Mouse (Mus musculus): Measurements from ENCODE around the gene Tshb. TPM values are rescaled to one million over a fixed set of nuclear protein-coding genes. Genes with fewer than 3 reads are reported as not detected.
A peak's percentile ranks its signal among the peaks of the same experiment; 100 is the strongest.

Gene Tshb
- polyA plus RNA-seq (2015; fragmentation: Nextera tagmentation; extraction: Ambion mirVana): 0.07 TPM in 1 of 2 replicates, not detected in the other

DNA sequence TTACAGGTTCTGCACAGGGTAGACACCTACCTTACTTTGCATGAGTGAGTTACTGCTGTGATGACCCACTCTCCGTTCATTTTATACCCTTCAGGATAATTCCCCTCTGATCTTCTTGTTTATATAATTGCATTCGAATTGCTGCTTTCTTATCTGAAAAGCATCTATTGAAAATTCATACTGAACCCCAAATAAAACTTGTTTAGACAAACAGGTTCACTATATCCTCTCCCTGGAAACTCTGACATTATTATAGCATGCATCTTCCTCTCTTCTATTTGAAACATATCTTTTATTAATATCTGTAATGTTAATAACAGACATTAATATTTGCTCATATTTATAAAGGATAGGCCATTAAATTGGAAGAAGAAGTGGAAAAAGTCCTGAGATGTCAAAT is at the start of gene Tshb:
Tshb (minus strand) TSS at position 101 of the 400 bp plus-strand sequence.
- Histone ChIP-seq H3K4me2 (no peak within 1 kb of the TSS), H3K9ac (no peak within 1 kb of the TSS)
- no peak for ATAC-seq (ENCODE audit: insufficient number of reproducible peaks, insufficient read depth, low FRiP score, low TSS enrichment, low read depth)

DNA sequence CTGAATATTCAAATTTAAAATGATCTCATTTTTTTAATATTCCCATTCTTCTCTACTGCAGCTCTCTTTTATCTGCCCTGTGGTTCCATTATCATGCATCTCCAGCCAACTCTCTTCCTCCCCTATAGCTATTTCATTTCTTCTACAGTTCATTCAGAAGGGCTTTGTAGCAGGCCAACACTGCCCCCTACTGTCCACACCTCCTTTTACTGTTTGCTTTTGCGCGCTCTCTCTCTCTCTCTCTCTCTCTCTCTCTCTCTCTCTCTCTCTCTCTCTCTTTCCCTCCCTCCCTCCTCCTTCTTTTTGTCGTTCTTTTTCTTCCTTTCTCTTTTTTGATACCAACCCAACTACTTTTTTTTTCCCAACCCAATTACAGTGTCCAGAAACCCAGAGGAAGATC is 21.4 kb upstream of the Tshb start:
- H3K4me3 ChIP-seq: no peak overlapping the region
- no peaks in the 10 kb centered on the region for H3K36me3 ChIP-seq
- no peaks in the 10 kb centered on the region for H3K27me3 ChIP-seq
- no peaks in the 10 kb centered on the region for H3K4me1 ChIP-seq
- H3K27ac ChIP-seq: no peak overlapping the region
- 3% methylated on average over 3 of the region's 3 CpGs for WGBS
- no peaks in the 10 kb centered on the region for H3K9me3 ChIP-seq
- H3K4me2 ChIP-seq: no peak overlapping the region
- no peak overlapping the region for H3K9ac ChIP-seq
- ATAC-seq (ENCODE audit: insufficient number of reproducible peaks, insufficient read depth, low FRiP score, low TSS enrichment, low read depth): no peak

More for the DNA sequence above, at the start of gene Tshb:
- Histone ChIP-seq H3K27ac (no peak within 1 kb of the TSS), H3K36me3 (no peaks in the 10 kb centered on the region), H3K4me1 (no peaks in the 10 kb centered on the region), H3K27me3 (no peaks in the 10 kb centered on the region), H3K9me3 (no peaks in the 10 kb centered on the region), H3K4me3 (no peak within 1 kb of the TSS)
- 73% methylated on average over 2 of the region's 2 CpGs for WGBS

GRCm38 (mm10) chr3:102787369-102787768 is 4.9 kb upstream of the Tshb start:
- no peak for ATAC-seq (ENCODE audit: insufficient number of reproducible peaks, insufficient read depth, low FRiP score, low TSS enrichment, low read depth)
- Histone ChIP-seq H3K4me3 (no peak overlapping the region), H3K9ac (no peak overlapping the region), H3K9me3 (no peaks in the 10 kb centered on the region), H3K4me1 (no peaks in the 10 kb centered on the region), H3K36me3 (no peaks in the 10 kb centered on the region), H3K27ac (no peak overlapping the region), H3K27me3 (no peaks in the 10 kb centered on the region), H3K4me2 (no peak overlapping the region)
- 38% methylated on average over 4 of the region's 4 CpGs for WGBS

- Histone ChIP-seq H3K9ac (no peak overlapping the region), H3K4me1 (0 out of 2 replicates have a peak, but pooled peaks cover 2% of the 10 kb centered on the region), H3K4me3 (no peak overlapping the region), H3K27me3 (no peaks in the 10 kb centered on the region), H3K36me3 (no peaks in the 10 kb centered on the region), H3K4me2 (no peak overlapping the region), H3K27ac (no peak overlapping the region), H3K9me3 (no peaks in the 10 kb centered on the region)
- 85% methylated on average over 4 of the region's 4 CpGs for WGBS
- ATAC-seq (ENCODE audit: insufficient number of reproducible peaks, insufficient read depth, low FRiP score, low TSS enrichment, low read depth): no peak
These were observed 9.5 kb downstream of the Tshb start for GRCm38 (mm10) chr3:102773018-102773417.

GRCm38 (mm10) chr3:102764850-102765249 is 17.7 kb downstream of the Tshb start:
- H3K36me3 ChIP-seq: peaks cover 30% of the 10 kb centered on the region
- peaks cover 13% of the 10 kb centered on the region for H3K4me1 ChIP-seq
- ATAC-seq (ENCODE audit: insufficient number of reproducible peaks, insufficient read depth, low FRiP score, low TSS enrichment, low read depth): no peak
- no peak overlapping the region for H3K4me3 ChIP-seq
- H3K27ac ChIP-seq: no peak overlapping the region
- no peak overlapping the region for H3K9ac ChIP-seq
- 69% methylated on average over 7 of the region's 7 CpGs for WGBS
- no peak overlapping the region for H3K4me2 ChIP-seq
- no peaks in the 10 kb centered on the region for H3K9me3 ChIP-seq
- H3K27me3 ChIP-seq: no peaks in the 10 kb centered on the region

DNA sequence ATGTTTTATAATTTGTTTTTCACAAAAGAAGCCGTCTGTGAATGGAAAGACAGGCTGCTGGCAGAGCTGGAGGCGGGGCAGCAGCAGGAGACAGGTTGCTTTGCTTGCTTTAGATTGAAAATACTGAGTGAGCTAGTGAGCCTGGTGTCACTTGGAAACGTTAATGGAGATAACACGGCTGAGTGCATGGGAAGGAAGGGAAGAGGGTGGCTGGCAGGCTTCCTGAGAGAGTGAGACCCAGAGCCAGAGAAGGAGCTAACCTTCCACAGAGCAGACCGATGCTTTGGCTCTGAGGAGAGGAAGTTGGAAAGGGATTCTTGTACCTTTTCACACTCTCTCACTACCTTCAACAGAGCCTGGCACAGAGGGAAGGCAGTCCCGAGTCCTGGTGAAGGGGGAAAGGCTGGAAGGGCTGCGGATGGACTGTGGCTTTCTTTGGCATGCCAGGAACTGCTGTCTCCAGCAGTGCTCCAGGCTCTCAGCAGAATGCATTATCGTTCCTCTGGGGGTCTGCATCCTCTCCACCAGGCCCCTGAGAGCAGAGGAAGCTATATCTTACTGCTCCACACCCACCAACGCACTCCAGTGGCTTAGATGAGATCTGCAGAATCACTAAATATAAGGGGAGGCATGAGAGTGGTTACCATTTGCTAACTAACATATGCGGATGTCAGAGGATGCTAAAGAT is 18.7 kb downstream of the Tshb start:
- H3K27ac ChIP-seq: peak overlapping the region; percentile 39; the same call in 1 of the 2 replicates
- WGBS: 39% methylated on average over 10 of the region's 10 CpGs
- H3K9ac ChIP-seq: peak overlapping the region; percentile 46; the same call in 1 of the 2 replicates

GRCm38 (mm10) chr3:102762388-102762787 is 20.1 kb downstream of the Tshb start:
- no peaks in the 10 kb centered on the region for H3K27me3 ChIP-seq
- H3K4me2 ChIP-seq: no peak overlapping the region

More for the DNA sequence above, 18.7 kb downstream of the Tshb start:
- H3K4me1 ChIP-seq: peaks cover 11% of the 10 kb centered on the region
- no peaks in the 10 kb centered on the region for H3K27me3 ChIP-seq
- H3K4me3 ChIP-seq: no peak overlapping the region
- H3K36me3 ChIP-seq: peaks cover 34% of the 10 kb centered on the region
- no peaks in the 10 kb centered on the region for H3K9me3 ChIP-seq
- ATAC-seq (ENCODE audit: insufficient number of reproducible peaks, insufficient read depth, low FRiP score, low TSS enrichment, low read depth): no peak
- 0 out of 2 replicates have a peak overlapping the region, but pooled peaks have one; percentile 9 for H3K4me2 ChIP-seq

DNA sequence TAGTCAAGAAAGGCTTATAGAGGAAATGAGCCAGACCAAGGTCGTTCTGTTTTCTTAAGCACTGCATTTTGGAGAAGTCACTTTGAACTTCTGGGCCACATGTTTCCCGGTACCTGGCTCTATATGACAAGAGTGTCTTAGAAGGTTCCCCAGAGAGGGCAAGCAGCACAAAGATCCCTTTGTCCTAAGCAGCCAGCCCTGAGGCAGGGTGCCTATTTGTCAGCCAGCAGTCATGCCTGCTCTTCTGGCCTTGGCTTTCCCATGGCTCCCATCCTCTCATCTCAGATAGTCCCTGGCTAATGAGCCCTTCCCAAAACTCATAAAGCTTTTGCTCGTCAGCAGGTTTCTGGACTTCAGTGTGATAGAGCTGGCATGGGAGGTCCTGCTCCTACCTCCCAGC is 22.3 kb downstream of the Tshb start:
- Histone ChIP-seq H3K27me3 (no peaks in the 10 kb centered on the region), H3K27ac (no peak overlapping the region), H3K9ac (no peak overlapping the region), H3K4me1 (peaks cover 13% of the 10 kb centered on the region), H3K4me3 (no peak overlapping the region), H3K4me2 (no peak overlapping the region), H3K9me3 (no peaks in the 10 kb centered on the region), H3K36me3 (peaks cover 15% of the 10 kb centered on the region)
- 64% methylated on average over 3 of the region's 3 CpGs for WGBS
- no peak for ATAC-seq (ENCODE audit: insufficient number of reproducible peaks, insufficient read depth, low FRiP score, low TSS enrichment, low read depth)

More at GRCm38 (mm10) chr3:102762388-102762787, 20.1 kb downstream of the Tshb start:
- ATAC-seq (ENCODE audit: insufficient number of reproducible peaks, insufficient read depth, low FRiP score, low TSS enrichment, low read depth): no peak
- no peak overlapping the region for H3K27ac ChIP-seq
- no peak overlapping the region for H3K9ac ChIP-seq
- no peaks in the 10 kb centered on the region for H3K9me3 ChIP-seq
- 53% methylated on average over 3 of the region's 3 CpGs for WGBS
- no peak overlapping the region for H3K4me3 ChIP-seq
- peaks cover 29% of the 10 kb centered on the region for H3K36me3 ChIP-seq
- H3K4me1 ChIP-seq: peaks cover 11% of the 10 kb centered on the region

DNA sequence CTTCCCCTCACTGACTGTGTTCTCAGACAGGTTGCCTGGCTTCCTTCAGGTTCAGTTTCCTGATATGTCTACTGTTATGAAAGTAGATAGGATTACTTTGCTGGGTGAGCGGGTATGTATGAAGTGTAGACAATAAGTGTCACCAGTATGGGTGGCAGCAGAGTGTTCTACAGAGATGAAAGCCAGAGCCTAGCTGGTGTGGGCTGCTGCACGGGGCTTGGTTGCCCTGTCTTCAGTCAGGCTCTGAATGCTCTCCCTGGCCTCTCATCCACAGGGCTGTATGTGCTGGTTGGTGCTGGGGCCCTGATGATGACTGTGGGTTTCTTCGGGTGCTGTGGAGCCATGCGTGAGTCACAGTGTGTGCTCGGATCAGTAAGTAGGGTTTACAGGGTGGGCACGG is 25.5 kb downstream of the Tshb start:
- WGBS: 80% methylated on average over 6 of the region's 6 CpGs
- peaks cover 2% of the 10 kb centered on the region for H3K4me1 ChIP-seq
- no peak overlapping the region for H3K27ac ChIP-seq
- no peak overlapping the region for H3K4me3 ChIP-seq
- ATAC-seq (ENCODE audit: insufficient number of reproducible peaks, insufficient read depth, low FRiP score, low TSS enrichment, low read depth): no peak
- H3K36me3 ChIP-seq: peaks cover 20% of the 10 kb centered on the region
- no peaks in the 10 kb centered on the region for H3K9me3 ChIP-seq
- no peaks in the 10 kb centered on the region for H3K27me3 ChIP-seq
- no peak overlapping the region for H3K4me2 ChIP-seq
- no peak overlapping the region for H3K9ac ChIP-seq

- Histone ChIP-seq H3K9me3 (no peaks in the 10 kb centered on the region), H3K4me2 (no peak overlapping the region), H3K36me3 (peaks cover 19% of the 10 kb centered on the region), H3K9ac (no peak overlapping the region), H3K27ac (no peak overlapping the region), H3K27me3 (no peaks in the 10 kb centered on the region), H3K4me3 (no peak overlapping the region), H3K4me1 (peaks cover 2% of the 10 kb centered on the region)
- 45% methylated on average over 1 of the region's 1 CpGs for WGBS
- no peak for ATAC-seq (ENCODE audit: insufficient number of reproducible peaks, insufficient read depth, low FRiP score, low TSS enrichment, low read depth)
These were observed 26.7 kb downstream of the Tshb start for GRCm38 (mm10) chr3:102755801-102756200.

DNA sequence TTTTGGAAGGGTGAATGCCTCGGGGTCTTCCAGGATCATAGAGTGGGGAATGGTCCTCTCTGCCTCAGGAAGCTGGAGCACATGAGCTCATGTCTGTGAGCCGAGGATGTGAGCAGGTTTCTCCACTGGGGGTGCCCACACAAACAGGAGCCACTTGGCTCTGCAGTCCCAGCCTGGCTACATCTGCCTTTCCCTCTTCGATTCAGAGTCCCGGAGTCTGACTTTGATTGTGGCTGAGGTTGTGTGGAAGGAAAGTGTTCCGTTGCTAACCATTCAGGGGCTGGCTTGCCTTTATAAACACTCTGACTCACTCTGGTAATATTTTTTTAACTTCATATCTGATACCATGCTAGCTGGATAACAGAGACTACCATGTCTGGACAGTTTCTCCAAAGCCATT is 30.1 kb downstream of the Tshb start:
- H3K9me3 ChIP-seq: no peaks in the 10 kb centered on the region
- H3K4me3 ChIP-seq: no peak overlapping the region
- H3K27me3 ChIP-seq: no peaks in the 10 kb centered on the region
- H3K36me3 ChIP-seq: peaks cover 15% of the 10 kb centered on the region
- ATAC-seq (ENCODE audit: insufficient number of reproducible peaks, insufficient read depth, low FRiP score, low TSS enrichment, low read depth): no peak
- no peak overlapping the region for H3K27ac ChIP-seq
- WGBS: 69% methylated on average over 5 of the region's 5 CpGs
- no peak overlapping the region for H3K4me2 ChIP-seq
- no peak overlapping the region for H3K9ac ChIP-seq
- peaks cover 15% of the 10 kb centered on the region for H3K4me1 ChIP-seq

- no peaks in the 10 kb centered on the region for H3K27me3 ChIP-seq
- no peak overlapping the region for H3K4me2 ChIP-seq
- 96% methylated on average over 4 of the region's 4 CpGs for WGBS
- H3K4me3 ChIP-seq: no peak overlapping the region
- ATAC-seq (ENCODE audit: insufficient number of reproducible peaks, insufficient read depth, low FRiP score, low TSS enrichment, low read depth): no peak
- H3K27ac ChIP-seq: no peak overlapping the region
- H3K4me1 ChIP-seq: peaks cover 17% of the 10 kb centered on the region
- H3K9me3 ChIP-seq: no peaks in the 10 kb centered on the region
- H3K36me3 ChIP-seq: peaks cover 15% of the 10 kb centered on the region
- H3K9ac ChIP-seq: no peak overlapping the region
These were observed 30.5 kb downstream of the Tshb start for GRCm38 (mm10) chr3:102752053-102752452.
